Mouse (Mus musculus): Measurements from ENCODE around the gene Setx. TPM values are rescaled to one million over a fixed set of nuclear protein-coding genes. Genes with fewer than 3 reads are reported as not detected.

Gene Setx
- polyA plus RNA-seq (2012; rRNA removed; ENCODE audit: low replicate concordance): 0.78 and 1.4 TPM in 2 replicates

GRCm38 (mm10) chr2:29123907-29124569 is at the start of gene Setx:
Gene Setx (plus strand): TSS chr2:29124181.

Other genes starting within 250 kb of the Setx start
- gene Barhl1, start 207.5 kb upstream of the Setx start, polyA plus RNA-seq (2012; rRNA removed; ENCODE audit: low replicate concordance): not detected in 2 replicates
- gene Cfap77, start 69.1 kb upstream of the Setx start, polyA plus RNA-seq (2012; rRNA removed; ENCODE audit: low replicate concordance): 0.12 and 0.25 TPM in 2 replicates
- gene Ttf1, start 63.9 kb upstream of the Setx start, polyA plus RNA-seq (2012; rRNA removed; ENCODE audit: low replicate concordance): 1.9 and 3.0 TPM in 2 replicates
- gene Ntng2, start 128.8 kb downstream of the Setx start, polyA plus RNA-seq (2012; rRNA removed; ENCODE audit: low replicate concordance): 15.7 and 31.1 TPM in 2 replicates
- gene Med27, start 222.6 kb downstream of the Setx start, polyA plus RNA-seq (2012; rRNA removed; ENCODE audit: low replicate concordance): 51.0 and 52.5 TPM in 2 replicates

All from duodenum, adult 2 months (tissue).